Mouse (Mus musculus) 3T3-L1 (cell line): Measurements from ENCODE around the gene Ercc6.
A peak's percentile ranks its signal among the peaks of the same experiment; 100 is the strongest.

Experiments used
- DNase-seq: peaks from one replicate; pipeline ENCODE4 v3.0.0-alpha.2; 2015; ENCODE audit warnings: low read depth, low spot score

Gene Ercc6

DNA sequence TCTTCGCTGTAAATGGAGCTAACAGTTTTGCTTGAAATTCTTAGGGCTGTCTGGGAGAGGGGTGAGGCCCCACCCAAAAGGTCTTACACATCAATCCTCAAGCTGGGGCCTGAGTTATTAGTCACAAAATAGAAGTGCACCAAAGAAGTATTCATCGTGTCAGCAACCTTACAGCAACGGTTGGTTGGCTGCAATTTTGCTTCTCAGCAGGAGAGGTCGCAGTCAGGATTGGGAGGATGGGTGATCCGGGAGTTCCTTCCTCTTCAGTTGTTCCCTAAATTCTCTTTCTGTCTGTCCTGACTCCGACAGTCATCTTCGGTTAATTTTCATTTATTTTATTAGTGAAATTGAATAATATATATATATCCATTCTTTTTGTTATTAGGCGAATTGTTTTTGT, 59.2 kb downstream of the Ercc6 start:
- DNase-seq = no peak

DNA sequence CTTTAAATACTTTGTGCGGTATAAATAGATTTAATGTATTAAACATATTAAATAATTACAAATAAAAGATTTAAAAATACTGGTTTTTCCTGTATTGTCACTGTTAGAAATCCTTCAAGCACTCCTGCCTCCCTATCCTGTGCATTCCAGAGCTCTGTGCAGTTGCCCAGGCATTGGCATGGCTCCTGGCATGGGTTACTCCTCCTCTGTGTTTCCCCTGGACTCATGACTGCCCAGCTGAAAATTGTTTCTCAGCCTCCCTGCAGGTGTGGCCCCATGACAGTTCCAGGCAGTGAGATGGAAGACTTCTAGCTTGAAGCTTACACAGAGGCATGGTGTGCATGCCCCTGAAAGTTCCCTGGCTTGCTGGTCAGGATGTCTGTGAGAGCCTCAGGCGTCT, 65.1 kb downstream of the Ercc6 start:
- DNase-seq = no peak

DNA sequence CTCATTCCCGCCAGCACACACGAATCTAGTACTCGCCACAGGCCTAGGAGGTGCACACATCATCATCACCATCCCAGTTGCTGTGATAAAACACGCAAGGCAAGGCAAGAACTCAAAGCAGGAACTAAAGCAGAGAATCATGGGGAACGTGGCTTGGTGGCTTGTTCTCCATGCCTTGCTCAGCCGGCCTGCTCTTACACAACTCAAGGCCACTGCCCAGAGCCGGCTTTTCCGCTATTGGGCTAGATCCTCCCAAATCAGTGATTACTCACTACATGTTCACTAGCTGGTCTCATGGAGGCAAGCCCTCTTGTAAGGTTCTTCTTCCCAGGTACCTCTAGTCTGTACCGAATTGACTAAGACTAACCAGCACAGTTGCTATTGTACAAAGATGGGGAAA, 70.4 kb downstream of the Ercc6 start:
- DNase-seq = no peak

DNA sequence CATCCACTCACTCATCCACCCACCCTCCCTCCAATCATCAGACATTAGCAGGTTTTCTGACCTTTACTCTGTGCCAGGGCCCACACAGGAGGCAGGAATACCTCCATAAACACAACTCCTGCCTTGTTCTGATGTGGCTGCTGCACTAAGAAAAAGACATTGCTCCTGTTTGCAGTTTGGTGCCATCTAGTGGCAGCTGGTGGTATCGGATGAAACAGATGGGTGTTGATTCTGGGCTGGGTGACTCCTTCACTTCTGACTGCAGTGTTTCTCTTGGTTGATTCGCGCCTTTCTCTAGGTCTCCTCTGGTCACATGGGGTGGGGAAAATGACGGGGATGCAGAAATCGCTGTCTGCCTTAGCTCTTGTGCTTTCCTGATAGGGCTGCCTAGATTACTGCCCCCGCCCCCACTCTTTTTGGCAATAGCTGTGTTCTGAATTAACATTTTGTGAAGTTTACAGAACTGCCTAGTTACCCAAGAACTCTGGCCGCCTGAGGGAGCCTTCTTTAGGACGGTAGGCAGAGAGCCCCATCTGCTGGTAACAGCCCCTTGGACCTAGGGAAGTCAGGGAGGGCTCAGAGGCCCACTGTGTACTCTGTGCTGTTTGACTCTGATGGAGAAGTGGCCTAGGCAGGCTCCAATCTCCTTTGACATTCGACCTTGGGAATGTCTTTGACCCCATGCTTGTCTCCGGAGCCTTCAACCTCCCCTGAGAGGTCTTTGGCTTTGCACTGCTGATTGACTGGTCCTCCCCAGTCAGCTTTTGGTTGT, 73.9 kb downstream of the Ercc6 start:
- DNase-seq = peak; percentile 86

DNA sequence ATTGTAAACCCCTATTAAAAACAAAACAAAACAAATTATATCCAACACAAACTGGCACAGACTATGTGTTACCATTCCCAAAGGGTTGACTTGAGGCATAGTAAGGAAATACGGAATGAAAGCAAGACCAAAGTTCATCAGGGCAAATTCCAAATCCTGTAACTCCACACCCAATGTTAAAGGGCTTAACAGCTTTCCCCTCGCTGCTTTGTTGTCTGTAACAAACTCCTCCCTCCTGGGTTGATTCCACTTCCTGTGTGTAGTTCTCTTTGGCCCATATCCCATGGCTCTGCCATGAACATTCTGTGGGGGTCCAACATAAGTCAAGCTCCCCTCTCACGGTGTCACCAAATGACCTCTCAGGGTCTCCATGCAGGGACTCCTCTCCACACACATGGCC, 77.1 kb downstream of the Ercc6 start:
- no peak for DNase-seq

DNA sequence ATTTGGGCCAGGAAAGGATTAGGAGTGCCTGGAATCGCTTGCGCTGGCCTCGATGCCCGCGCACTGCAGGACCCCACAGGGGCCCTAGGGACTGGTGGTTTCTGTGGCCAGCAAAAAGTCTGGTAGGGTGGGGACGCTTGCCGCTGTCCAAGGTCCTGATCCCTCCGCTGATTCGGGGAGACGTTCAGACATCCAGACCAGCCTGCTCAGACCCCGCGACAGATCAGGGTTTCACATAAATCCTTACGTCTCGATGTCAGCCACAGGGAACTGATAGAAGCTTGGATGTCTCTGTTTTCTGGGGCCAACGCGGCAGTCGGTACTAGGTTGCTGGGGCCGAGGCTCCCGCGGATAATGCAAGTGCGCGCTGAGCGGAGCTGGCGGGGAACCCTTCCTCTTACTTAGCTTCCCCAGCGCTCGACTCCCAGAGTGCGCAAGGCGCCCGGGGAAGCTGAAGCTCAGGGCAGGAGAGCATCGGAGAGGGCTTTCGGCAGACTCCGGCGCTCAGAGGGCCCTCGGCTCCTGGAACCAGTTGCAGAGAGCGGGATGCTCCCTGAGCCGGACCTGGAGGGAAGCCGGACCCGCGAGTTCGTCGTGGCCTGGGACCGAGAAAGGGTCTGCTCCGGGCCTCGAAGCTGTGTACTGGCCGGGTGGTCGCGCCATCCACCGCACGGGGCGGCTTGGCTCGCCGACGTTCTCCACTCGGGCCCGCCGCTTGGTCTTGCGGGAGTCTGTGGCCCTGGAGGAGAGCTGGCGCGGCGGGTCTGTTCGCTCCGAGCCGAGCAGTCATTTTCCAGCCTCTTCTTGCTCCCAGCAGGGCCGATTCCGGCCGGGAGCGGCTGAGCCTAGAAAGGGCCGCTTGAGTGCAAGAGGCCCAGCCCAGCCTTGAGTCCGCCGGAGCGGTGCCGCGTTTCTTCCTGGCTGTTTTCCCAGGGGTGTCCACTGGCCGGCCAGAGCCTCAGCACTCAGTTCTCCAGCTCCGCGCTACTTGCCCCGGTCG, 84.2 kb downstream of the Ercc6 start:
- DNase-seq = peak; percentile 16

DNA sequence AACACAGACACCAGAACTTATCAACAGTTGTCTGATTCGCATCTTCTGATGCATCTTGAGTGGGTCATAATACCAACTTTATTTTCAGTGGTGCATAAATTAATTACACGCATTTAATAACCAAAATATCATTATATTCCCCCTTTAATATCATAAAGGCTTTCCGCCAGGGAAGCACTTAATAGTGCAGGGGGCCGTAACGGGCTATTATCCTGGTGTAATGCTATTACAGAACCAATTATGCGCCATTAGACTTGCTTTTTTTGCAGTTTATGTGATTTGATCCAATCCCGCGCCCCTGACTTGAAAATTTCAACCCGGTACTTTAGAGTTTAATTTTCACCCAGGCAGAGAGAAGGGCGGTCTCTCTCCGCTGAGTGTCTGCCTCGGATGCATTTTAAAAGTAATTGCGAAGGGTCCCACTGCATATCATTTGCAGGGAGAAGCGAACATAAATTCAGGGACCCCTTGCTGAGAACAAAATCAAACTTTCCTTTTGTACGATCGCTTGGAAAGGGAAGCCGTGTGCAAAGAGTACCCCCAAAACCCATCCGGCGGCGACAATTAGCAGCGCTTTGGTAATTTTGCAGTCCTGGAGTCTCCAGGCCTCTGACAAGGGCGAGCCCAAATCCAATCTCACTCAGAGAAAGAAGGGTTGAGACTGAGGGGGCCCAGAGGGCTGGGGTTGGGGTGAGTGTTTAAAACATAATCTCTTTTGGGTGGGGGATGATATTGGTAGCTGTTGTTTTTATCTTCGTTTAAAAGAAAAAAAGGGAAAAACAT, 85.3 kb downstream of the Ercc6 start:
- DNase-seq = no peak

DNA sequence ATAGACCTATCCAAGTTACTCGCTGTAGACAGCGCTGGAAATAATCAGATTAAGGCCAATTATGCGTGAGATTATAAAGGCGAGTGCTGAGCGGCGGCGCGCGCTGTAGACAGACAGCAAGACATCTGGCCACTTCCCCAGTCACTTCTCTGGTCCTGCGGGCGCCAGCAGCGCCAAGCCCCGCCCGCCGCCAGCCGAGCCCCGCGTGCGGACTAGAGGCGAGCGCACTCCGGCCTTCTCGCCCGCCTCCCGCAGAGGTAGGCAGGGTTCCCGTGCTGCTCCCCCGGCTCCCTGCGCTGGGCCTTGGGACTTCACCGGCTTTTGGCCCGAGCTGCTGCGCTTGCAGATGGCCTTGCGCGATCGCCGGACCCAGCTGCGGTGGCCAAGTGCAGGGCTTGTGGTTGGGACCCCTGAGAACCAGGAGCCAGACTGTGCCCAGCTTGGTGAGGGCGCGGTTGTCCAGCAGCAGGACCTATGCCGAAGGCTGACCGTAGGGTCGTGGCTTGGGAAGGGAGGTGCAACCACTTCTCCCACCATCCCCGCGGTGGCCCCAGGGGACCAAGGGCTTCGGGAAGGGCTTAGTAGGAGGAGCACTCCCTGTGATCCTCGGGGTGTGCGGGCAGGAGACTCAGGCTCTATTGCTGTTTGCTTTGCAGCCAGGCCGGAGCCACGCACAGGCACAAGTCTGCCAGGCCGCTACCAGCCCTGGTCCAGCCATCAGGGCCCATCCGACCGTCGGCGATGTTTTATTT, 86.1 kb downstream of the Ercc6 start, which contains the start of gene Prrxl1:
TSS of gene Prrxl1 (plus strand) at position 118 of the 752 bp plus-strand sequence.
- no peak for DNase-seq

DNA sequence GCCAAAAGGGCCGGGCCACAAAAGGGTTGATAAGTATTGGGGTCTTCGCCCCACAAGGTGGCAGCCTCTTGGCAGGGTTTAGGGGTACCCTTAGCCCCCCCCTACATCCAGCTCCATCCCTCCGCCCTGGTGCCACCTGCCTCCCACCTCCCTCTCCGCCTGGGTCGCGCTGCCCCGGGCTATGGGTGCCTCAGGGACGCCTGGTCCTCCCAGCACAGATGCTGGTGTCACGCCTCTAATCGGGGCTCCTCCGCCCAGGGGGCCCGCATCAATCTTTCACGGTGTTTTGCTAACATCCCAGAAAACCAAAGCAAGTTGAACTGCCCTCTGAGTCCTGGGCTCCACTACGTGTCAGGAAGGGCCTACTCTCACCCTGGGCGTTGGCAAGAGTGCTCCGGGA, 86.8 kb downstream of the Ercc6 start:
- no peak for DNase-seq

DNA sequence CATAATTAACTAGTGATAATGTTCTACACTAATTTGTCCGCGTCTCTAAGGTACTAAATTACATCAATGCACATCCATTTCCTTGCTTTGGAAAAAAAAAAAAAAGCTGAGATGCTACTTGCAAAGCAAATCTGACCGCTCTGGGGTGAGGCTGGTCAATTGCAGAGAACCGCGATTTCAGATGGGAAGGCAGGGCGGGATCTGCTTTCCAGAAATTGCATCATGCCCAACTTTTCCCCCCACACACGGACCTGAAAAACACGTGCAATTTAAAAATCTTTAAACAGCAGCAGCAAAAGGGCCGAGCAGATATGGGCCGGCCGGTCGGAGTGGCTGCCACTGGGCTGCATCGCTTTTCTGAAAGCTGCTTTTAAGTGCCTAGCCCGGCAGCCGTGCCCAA, 92.2 kb downstream of the Ercc6 start:
- DNase-seq = no peak

DNA sequence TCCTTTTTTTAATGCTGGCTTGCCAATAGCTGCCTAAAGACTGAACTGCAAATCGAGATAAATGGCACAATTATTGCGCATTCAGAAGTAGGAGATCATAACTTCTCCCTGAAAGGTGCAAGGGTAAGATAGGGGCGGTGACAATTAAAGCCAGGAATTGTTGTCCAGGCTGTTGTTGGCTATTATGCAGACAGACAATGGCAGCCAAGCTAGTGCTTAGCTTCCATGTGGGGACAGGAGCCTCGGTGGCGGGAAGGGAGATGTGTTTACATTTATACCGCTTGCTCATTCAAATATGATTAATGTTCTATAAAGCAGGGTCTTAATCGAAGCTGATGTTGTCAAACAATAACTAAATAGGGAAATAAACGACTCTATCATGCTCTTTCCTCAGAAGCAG, 93.0 kb downstream of the Ercc6 start:
- DNase-seq = no peak

DNA sequence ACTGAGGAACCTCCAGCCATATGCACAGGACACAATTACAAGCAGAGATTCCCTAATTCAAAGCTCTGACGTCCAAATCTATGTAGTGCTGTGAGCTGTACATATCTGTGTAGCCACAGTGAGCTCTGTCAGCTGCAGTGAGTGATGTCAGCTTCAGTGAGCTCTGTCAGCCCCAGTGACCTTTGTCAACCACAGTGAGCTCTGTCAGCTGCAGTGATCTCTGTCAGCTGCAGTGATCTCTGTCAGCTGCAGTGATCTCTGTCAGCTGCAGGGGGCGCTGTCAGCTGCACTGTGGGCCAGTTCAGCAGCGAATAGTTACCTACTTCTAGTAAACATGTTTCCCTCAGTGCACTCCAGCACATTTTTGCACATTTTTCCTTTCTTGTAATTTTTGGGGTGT, 96.1 kb downstream of the Ercc6 start:
- peak; percentile 14 for DNase-seq

DNA sequence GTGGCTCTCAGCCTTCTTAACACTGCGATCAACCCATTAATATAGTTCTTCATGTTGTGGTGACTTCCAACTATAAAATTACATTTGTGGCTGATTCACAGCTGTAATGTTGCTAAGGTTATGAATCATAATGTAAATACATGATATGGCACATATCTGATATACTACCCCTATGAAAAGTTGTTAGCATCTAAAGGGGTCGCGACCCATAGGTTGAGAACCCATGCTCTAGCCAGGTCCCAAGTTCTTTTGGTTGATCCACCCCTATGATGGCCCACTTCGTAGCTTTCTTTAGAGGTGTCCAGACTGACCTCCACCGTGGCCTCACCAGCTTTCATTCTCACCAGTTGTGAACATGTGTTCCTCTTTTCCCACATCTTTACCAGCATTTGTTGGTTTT, 103.9 kb downstream of the Ercc6 start:
- DNase-seq = no peak

DNA sequence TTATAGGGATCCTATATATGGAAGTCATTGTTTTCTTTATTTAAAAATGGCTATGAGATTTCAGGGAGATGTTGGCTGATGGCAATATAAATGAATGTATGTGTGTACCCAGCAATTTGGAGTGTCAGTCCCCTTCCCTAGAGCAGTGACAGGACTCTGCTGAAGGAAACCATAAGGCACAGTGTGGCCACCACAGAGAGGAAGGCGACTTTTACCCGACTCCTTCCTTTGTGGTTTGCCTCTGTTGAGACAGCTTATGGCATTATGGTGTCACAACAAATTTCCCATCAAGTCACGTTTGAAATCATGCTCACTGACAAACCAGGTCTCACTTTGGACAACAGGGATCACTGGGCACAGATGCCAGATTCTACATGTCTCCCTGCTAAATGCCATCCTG, 110.9 kb downstream of the Ercc6 start:
- DNase-seq = no peak

DNA sequence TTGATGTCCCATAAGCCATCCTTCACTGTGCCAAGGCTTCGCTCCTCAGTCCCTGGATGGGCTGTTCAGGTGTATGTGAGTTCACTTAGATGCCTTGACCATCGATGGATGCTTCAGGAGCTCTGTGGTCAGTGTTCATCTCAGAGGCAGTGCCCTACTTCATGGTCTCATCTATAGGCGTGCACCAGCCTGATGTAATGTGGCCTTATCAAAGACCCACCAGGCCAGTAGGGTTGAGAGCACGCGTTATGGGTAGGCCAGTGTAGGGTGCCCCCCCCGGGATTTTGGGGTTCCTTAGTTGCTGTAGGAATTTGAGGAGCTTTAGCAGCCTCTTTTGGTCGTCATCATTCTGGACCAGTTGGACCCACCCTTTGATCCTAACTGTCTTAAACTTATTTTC, 111.5 kb downstream of the Ercc6 start:
- DNase-seq = no peak

DNA sequence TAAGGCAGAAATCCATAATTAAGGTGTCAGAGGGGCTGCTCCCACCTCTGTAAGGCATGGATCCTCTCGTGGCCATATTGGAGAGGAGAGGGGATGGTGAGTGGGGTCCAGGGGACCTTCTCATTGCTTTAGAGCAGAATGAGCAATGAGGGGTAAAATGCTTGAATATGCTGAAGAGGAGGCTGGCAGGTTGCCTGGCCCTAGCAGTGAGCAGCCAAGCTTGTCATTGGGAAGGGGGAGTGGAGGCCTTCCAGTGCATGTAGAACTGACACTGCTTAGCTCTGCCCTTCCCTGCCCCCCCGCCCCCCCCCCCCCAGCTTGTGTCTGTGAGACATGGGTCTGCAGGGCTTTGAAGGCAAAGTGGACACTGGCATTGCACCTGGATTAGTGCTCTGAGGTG, 114.0 kb downstream of the Ercc6 start:
- DNase-seq = no peak

DNA sequence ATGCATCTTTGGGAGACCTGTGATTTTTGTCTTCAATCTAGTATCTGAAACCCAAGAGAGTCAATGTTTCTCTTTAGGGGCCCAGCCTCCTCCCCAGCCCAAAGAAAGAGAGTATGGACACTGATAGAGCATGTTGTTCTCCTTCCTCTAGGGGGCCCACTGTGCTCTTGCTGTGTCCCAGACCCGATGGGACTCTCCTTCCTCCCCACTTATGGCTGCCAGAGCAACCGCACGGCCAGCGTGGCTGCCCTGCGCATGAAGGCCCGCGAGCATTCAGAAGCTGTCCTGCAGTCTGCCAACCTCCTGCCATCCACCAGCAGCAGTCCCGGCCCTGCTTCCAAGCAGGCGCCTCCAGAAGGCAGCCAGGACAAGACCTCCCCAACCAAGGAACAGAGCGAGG, 115.3 kb downstream of the Ercc6 start:
- DNase-seq = no peak
